In the genomic region with DNA sequence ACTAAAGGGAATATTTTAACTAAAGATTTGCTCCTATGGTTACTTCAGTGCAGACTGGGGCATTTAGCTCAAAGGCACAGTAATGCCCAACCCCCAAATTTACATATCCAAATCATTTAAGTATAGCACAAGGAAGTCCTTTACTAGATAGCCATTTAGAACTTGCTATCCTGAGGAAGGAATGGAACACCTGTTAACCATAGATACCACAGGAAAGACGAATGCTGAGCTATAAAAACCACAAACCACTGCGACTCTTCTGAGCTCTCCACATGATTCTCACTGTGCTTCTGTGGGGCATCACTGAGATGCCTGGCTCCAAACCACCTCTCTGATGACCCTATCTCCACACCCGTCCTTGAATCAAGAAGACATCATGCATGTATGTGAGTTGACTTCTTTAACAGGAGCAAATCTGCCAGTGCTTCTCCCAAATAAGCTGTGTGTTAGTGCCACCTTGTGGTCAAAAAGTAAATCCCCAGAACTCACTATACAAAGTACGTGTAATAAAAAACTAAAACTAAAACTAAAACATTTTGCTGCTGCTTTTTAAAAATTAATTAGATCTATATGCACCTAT, we compare ENCODE assay signal across 9 mouse cellular contexts. TPM values are rescaled to one million over a fixed set of nuclear protein-coding genes. Genes with fewer than 3 reads are reported as not detected.
DNase-seq lines count a peak whose midpoint lies in the region; ATAC-seq lines count a peak whose summit lies in the region.
"Had no signal": no experiment of that assay in that cellular context is flagged by ENCODE, and none has a peak within 500 bp of the region (broad histone marks: within the 10 kb centered on the region; RNA-seq: fewer than 3 reads in every experiment).

No protein-coding gene starts in this region.

- DNase-seq in cerebellum, adult 11 months: no peak
- DNase-seq in urinary bladder, postnatal 14 days (ENCODE audit: low spot score): peak; percentile 21
- no peak for DNase-seq in urinary bladder, adult 2 months (ENCODE audit: low spot score)
- peak; percentile 42 for DNase-seq in kidney, postnatal 14 days
- peak; percentile 60 for DNase-seq in lung, postnatal 36 days
- peak; percentile 17 for DNase-seq in skeletal muscle tissue, adult 2 months (ENCODE audit: low read depth, low spot score)

- ATAC-seq in cerebellum, adult (ENCODE audit: insufficient number of reproducible peaks, low FRiP score, low TSS enrichment): peak; percentile 57
- peak; percentile 31; the same call in 1 of the 2 replicates for ATAC-seq in forebrain, embryonic 13.5 days

- no peaks in the 10 kb centered on the region for H3K9me3 ChIP-seq in forebrain, embryonic 13.5 days (replicated peaks)
- H3K9me3 ChIP-seq: heart, embryonic 13.5 days had no signal

- H3K36me3 ChIP-seq in forebrain, embryonic 13.5 days (ENCODE audit: poor library complexity, severe bottlenecking): no peaks in the 10 kb centered on the region
- H3K36me3 ChIP-seq: heart, embryonic 13.5 days had no signal

- H3K9ac ChIP-seq in forebrain, embryonic 13.5 days: no peak overlapping the region
- H3K9ac ChIP-seq: heart, embryonic 13.5 days had no signal

- H3K27me3 ChIP-seq in forebrain, embryonic 13.5 days: no peaks in the 10 kb centered on the region

- H3K4me1 ChIP-seq in forebrain, embryonic 13.5 days: no peaks in the 10 kb centered on the region
- H3K4me1 ChIP-seq: heart, embryonic 13.5 days had no signal

- no peak overlapping the region for H3K4me2 ChIP-seq in forebrain, embryonic 13.5 days
- H3K4me2 ChIP-seq: heart, embryonic 13.5 days had no signal

- 41% methylated on average over 4 of the region's 4 CpGs for WGBS in forebrain, embryonic 13.5 days

- no peak overlapping the region for H3K4me3 ChIP-seq in forebrain, embryonic 13.5 days
- H3K4me3 ChIP-seq: heart, embryonic 13.5 days had no signal

- H3K27ac ChIP-seq in forebrain, embryonic 13.5 days: no peak overlapping the region
- H3K27ac ChIP-seq: heart, embryonic 13.5 days had no signal

RNA-seq across cellular contexts. Expression of gene Tma16, which starts 10.8 kb away (rescaled TPM):
- polyA plus RNA-seq in urinary bladder, adult 2 months (2012; rRNA removed): 5.4 and 5.5 TPM in 2 replicates
- 11.8 and 16.0 TPM in 2 replicates for polyA plus RNA-seq in forebrain, embryonic 13.5 days (2015; fragmentation: Nextera tagmentation; extraction: Ambion mirVana)

RNA-seq across cellular contexts. Expression of gene Tktl2, which starts 14.5 kb away (rescaled TPM):
- not detected in 2 replicates for polyA plus RNA-seq in urinary bladder, adult 2 months (2012; rRNA removed)
- 0.04 TPM in 1 of 2 replicates, not detected in the other for polyA plus RNA-seq in forebrain, embryonic 13.5 days (2015; fragmentation: Nextera tagmentation; extraction: Ambion mirVana)
- polyA plus RNA-seq: heart, embryonic 13.5 days had no signal

Comparison
In these comparisons a context has a peak if more than half of its experiments do, and no peak if none do; other contexts are left out.
1. DNase-seq: peak in urinary bladder, postnatal 14 days (single experiment), kidney, postnatal 14 days (single experiment), lung, postnatal 36 days (single experiment) and skeletal muscle tissue, adult 2 months (single experiment); none in cerebellum, adult 11 months (single experiment) and urinary bladder, adult 2 months (single experiment).